Mouse (Mus musculus) liver, postnatal 0 days (tissue): ENCODE data around the gene Dpf3.

Experiments
- CTCF ChIP-seq: sonication (generic); IDR thresholded peaks from 2 replicates; pipeline ENCODE4 v1.5.1; 2016; ENCODE audit warnings: antibody characterized with exemption, low read depth
- EP300 ChIP-seq: IDR thresholded peaks from 2 replicates; pipeline ENCODE4 v1.6.1; 2016; ENCODE audit warnings: antibody characterized with exemption, low read depth, mild to moderate bottlenecking

GRCm38 (mm10) chr12:83528665-83529064, 41.1 kb upstream of the Dpf3 start:
- TF ChIP-seq CTCF, result no peak
- TF ChIP-seq EP300, result no peak
